Mouse (Mus musculus) c-Kit-negative CD71-positive TER-119-positive erythroid progenitor cells, embryonic 14.5 days (primary cell): ENCODE measurements around the gene Spag17.

ENCODE experiments used
- DNase-seq: peaks from one replicate; pipeline ENCODE4 v3.0.0-alpha.2; 2013; ENCODE audit warnings: low read depth, low spot score

Gene Spag17

GRCm38 (mm10) chr3:99964345-99964744, 79.1 kb downstream of the Spag17 start:
- DNase-seq, result no peak

GRCm38 (mm10) chr3:99965863-99966262, 80.7 kb downstream of the Spag17 start:
- DNase-seq, result no peak

GRCm38 (mm10) chr3:99966285-99966684, 81.1 kb downstream of the Spag17 start:
- DNase-seq, result no peak

- DNase-seq, result no peak
Measured at GRCm38 (mm10) chr3:99970766-99971165, 85.6 kb downstream of the Spag17 start.

GRCm38 (mm10) chr3:99981046-99981445, 95.8 kb downstream of the Spag17 start:
- DNase-seq, result peak; percentile 1

GRCm38 (mm10) chr3:100004676-100005075, 119.5 kb downstream of the Spag17 start:
- DNase-seq, result no peak

- no peak for DNase-seq
Measured at GRCm38 (mm10) chr3:100009807-100010206, 124.6 kb downstream of the Spag17 start.

- no peak for DNase-seq
Measured at GRCm38 (mm10) chr3:100014110-100014509, 128.9 kb downstream of the Spag17 start.

GRCm38 (mm10) chr3:100031291-100031690, 146.1 kb downstream of the Spag17 start:
- no peak for DNase-seq

- DNase-seq, result no peak
Measured at GRCm38 (mm10) chr3:100032969-100033368, 147.8 kb downstream of the Spag17 start.

GRCm38 (mm10) chr3:100034366-100034956, 149.3 kb downstream of the Spag17 start:
- no peak for DNase-seq

GRCm38 (mm10) chr3:100035097-100035496, 149.9 kb downstream of the Spag17 start:
- no peak for DNase-seq

- DNase-seq, result no peak
Measured at GRCm38 (mm10) chr3:100036846-100037245, 151.6 kb downstream of the Spag17 start.

- no peak for DNase-seq
Measured at GRCm38 (mm10) chr3:100074406-100074805, 189.2 kb downstream of the Spag17 start.

- DNase-seq, result no peak
Measured at GRCm38 (mm10) chr3:100102386-100103092, 217.3 kb downstream of the Spag17 start.

GRCm38 (mm10) chr3:100106736-100107135, 221.5 kb downstream of the Spag17 start:
- DNase-seq, result no peak

GRCm38 (mm10) chr3:100118681-100119080, 233.5 kb downstream of the Spag17 start:
- no peak for DNase-seq

GRCm38 (mm10) chr3:100121961-100122360, 236.8 kb downstream of the Spag17 start:
- DNase-seq, result no peak

GRCm38 (mm10) chr3:100122445-100122844, 237.2 kb downstream of the Spag17 start:
- no peak for DNase-seq

GRCm38 (mm10) chr3:100160682-100161445, 275.7 kb downstream of the Spag17 start:
- DNase-seq, result no peak

GRCm38 (mm10) chr3:100161665-100162314, 276.6 kb downstream of the Spag17 start:
- no peak for DNase-seq
